Mouse (Mus musculus) forebrain, embryonic 11.5 days (tissue): ENCODE measurements at regions not wholly inside any gene's neighbourhood (a gene's known extent, or its start where the extent isn't known, plus 50 kb on each side); places are given as distances from the start of the nearest gene placed in this dataset.

Experiments
- ATAC-seq: fragments of 200-750 bp; cut with Nextera tagmentation; replicated peaks from 2 replicates; pipeline ENCODE4 v1.8.0; 2017; ENCODE audit warnings: moderate TSS enrichment; ENCODE audit not compliant: low FRiP score
- DNase-seq: peaks from one replicate; pipeline ENCODE4 v3.0.0-alpha.2; 2017; ENCODE audit warnings: low spot score
- H3K27ac ChIP-seq: fragments of 300-500 bp; sonication (generic); 2 replicates; pipeline ENCODE4 v1.5.1; 2014; ENCODE audit warnings: low read depth, low read length
- H3K27me3 ChIP-seq: fragments of 300-500 bp; sonication (generic); 2 replicates; pipeline ENCODE4 v1.6.1; 2014; ENCODE audit warnings: mild to moderate bottlenecking, low read length, mixed read lengths; ENCODE audit not compliant: control insufficient read depth, insufficient read depth
- H3K36me3 ChIP-seq: fragments of 300-500 bp; sonication (generic); 2 replicates; pipeline ENCODE4 v1.6.1; 2014; ENCODE audit warnings: mild to moderate bottlenecking, low read length, moderate library complexity, mixed read lengths; ENCODE audit not compliant: control insufficient read depth, insufficient read depth
- H3K4me1 ChIP-seq: fragments of 300-500 bp; sonication (generic); replicated peaks from 2 replicates; pipeline ENCODE4 v1.6.1; 2014; ENCODE audit warnings: low read length, mixed read lengths; ENCODE audit not compliant: control insufficient read depth, insufficient read depth
- H3K4me2 ChIP-seq: fragments of 300-500 bp; sonication (generic); 2 replicates; pipeline ENCODE4 v1.6.1; 2014; ENCODE audit warnings: low read depth, mild to moderate bottlenecking, low read length, moderate library complexity, mixed read lengths; ENCODE audit not compliant: severe bottlenecking
- H3K4me3 ChIP-seq: fragments of 300-500 bp; sonication (generic); 2 replicates; pipeline ENCODE4 v1.5.1; 2014; ENCODE audit warnings: low read depth, low read length
- H3K9ac ChIP-seq: fragments of 300-500 bp; sonication (generic); 2 replicates; pipeline ENCODE4 v1.6.1; 2014; ENCODE audit warnings: low read length
- H3K9me3 ChIP-seq: fragments of 300-500 bp; sonication (generic); 2 replicates; pipeline ENCODE4 v1.6.1; 2016; ENCODE audit warnings: low read length, mixed read lengths; ENCODE audit not compliant: control insufficient read depth
- whole genome bisulfite sequencing: fragments of 180-500 bp; shearing (Covaris S2); extraction: QIAGEN DNeasy Blood & Tissue Kit; methylation state at CpG from one replicate; pipeline ENCODE4 v1.1.7; 2014; 5-methylcytosine and 5-hydroxymethylcytosine counted together

GRCm38 (mm10) chr12:77048380-77048779 lies 86.4 kb upstream of the Max start:
- Histone ChIP-seq H3K36me3 (no peaks in the 10 kb centered on the region), H3K27me3 (no peaks in the 10 kb centered on the region), H3K4me1 (no peaks in the 10 kb centered on the region), H3K4me3 (no peak overlapping the region), H3K27ac (no peak overlapping the region), H3K9ac (no peak overlapping the region), H3K9me3 (no peaks in the 10 kb centered on the region), H3K4me2 (no peak overlapping the region)
- DNase-seq (peak; percentile 20), ATAC-seq (no peak)
- WGBS, result 42% methylated on average over 11 of the region's 11 CpGs

- Histone ChIP-seq H3K36me3 (no peaks in the 10 kb centered on the region), H3K4me1 (no peaks in the 10 kb centered on the region), H3K4me2 (no peak overlapping the region), H3K27me3 (no peaks in the 10 kb centered on the region), H3K9ac (no peak overlapping the region), H3K4me3 (no peak overlapping the region), H3K9me3 (no peaks in the 10 kb centered on the region), H3K27ac (no peak overlapping the region)
- DNase-seq (peak; percentile 16), ATAC-seq (no peak)
- WGBS, result 81% methylated on average over 1 of the region's 1 CpGs
Observed at GRCm38 (mm10) chr12:77047273-77047672, 85.3 kb upstream of the Max start.

GRCm38 (mm10) chr12:77045956-77046355 lies 84.0 kb upstream of the Max start:
- no peak for DNase-seq
- ATAC-seq, result no peak
- Histone ChIP-seq H3K9ac (no peak overlapping the region), H3K36me3 (no peaks in the 10 kb centered on the region), H3K4me3 (no peak overlapping the region), H3K9me3 (no peaks in the 10 kb centered on the region), H3K4me1 (no peaks in the 10 kb centered on the region), H3K27ac (no peak overlapping the region), H3K27me3 (no peaks in the 10 kb centered on the region), H3K4me2 (no peak overlapping the region)
- WGBS, result 83% methylated on average over 2 of the region's 2 CpGs

- Histone ChIP-seq H3K4me3 (no peak overlapping the region), H3K9ac (no peak overlapping the region), H3K4me1 (no peaks in the 10 kb centered on the region), H3K36me3 (no peaks in the 10 kb centered on the region), H3K27ac (no peak overlapping the region), H3K27me3 (no peaks in the 10 kb centered on the region), H3K4me2 (no peak overlapping the region), H3K9me3 (no peaks in the 10 kb centered on the region)
- ATAC-seq (no peak), DNase-seq (peak; percentile 31)
- 93% methylated on average over 10 of the region's 10 CpGs for WGBS
Observed at GRCm38 (mm10) chr12:77045356-77045755, 83.4 kb upstream of the Max start.

- Histone ChIP-seq H3K4me2 (no peak overlapping the region), H3K4me3 (no peak overlapping the region), H3K9me3 (no peaks in the 10 kb centered on the region), H3K9ac (no peak overlapping the region), H3K27me3 (no peaks in the 10 kb centered on the region), H3K27ac (no peak overlapping the region), H3K4me1 (no peaks in the 10 kb centered on the region), H3K36me3 (no peaks in the 10 kb centered on the region)
- 72% methylated on average over 4 of the region's 4 CpGs for WGBS
- ATAC-seq (no peak), DNase-seq (no peak)
Observed at GRCm38 (mm10) chr12:77042356-77042755, 80.4 kb upstream of the Max start.

GRCm38 (mm10) chr12:77041141-77041540 lies 79.1 kb upstream of the Max start:
- WGBS, result 29% methylated on average over 5 of the region's 5 CpGs
- H3K4me2 ChIP-seq, result no peak overlapping the region

GRCm38 (mm10) chr12:77039953-77040305 lies 77.9 kb upstream of the Max start:
- 78% methylated on average over 4 of the region's 4 CpGs for WGBS
- Histone ChIP-seq H3K4me1 (no peaks in the 10 kb centered on the region), H3K9me3 (no peaks in the 10 kb centered on the region), H3K27me3 (no peaks in the 10 kb centered on the region), H3K27ac (no peak overlapping the region), H3K4me2 (no peak overlapping the region), H3K4me3 (no peak overlapping the region), H3K9ac (no peak overlapping the region), H3K36me3 (no peaks in the 10 kb centered on the region)
- ATAC-seq (no peak), DNase-seq (no peak)

More at GRCm38 (mm10) chr12:77041141-77041540, 79.1 kb upstream of the Max start:
- H3K9me3 ChIP-seq, result no peaks in the 10 kb centered on the region
- H3K4me1 ChIP-seq, result no peaks in the 10 kb centered on the region
- H3K27ac ChIP-seq, result no peak overlapping the region
- H3K27me3 ChIP-seq, result no peaks in the 10 kb centered on the region
- H3K9ac ChIP-seq, result no peak overlapping the region
- no peak overlapping the region for H3K4me3 ChIP-seq
- DNase-seq, result no peak
- H3K36me3 ChIP-seq, result no peaks in the 10 kb centered on the region
- ATAC-seq, result no peak

GRCm38 (mm10) chr12:77039295-77039952 lies 77.4 kb upstream of the Max start:
- no peaks in the 10 kb centered on the region for H3K36me3 ChIP-seq
- H3K9ac ChIP-seq, result no peak overlapping the region
- DNase-seq, result no peak
- WGBS, result 86% methylated on average over 17 of the region's 17 CpGs
- no peaks in the 10 kb centered on the region for H3K4me1 ChIP-seq
- H3K9me3 ChIP-seq, result no peaks in the 10 kb centered on the region
- H3K27me3 ChIP-seq, result no peaks in the 10 kb centered on the region
- H3K4me3 ChIP-seq, result no peak overlapping the region
- no peak for ATAC-seq
- no peak overlapping the region for H3K27ac ChIP-seq
- H3K4me2 ChIP-seq, result no peak overlapping the region

GRCm38 (mm10) chr12:77035676-77036075 lies 73.7 kb upstream of the Max start:
- Histone ChIP-seq H3K27ac (no peak overlapping the region), H3K36me3 (no peaks in the 10 kb centered on the region), H3K4me3 (no peak overlapping the region), H3K4me1 (no peaks in the 10 kb centered on the region), H3K27me3 (no peaks in the 10 kb centered on the region), H3K9me3 (no peaks in the 10 kb centered on the region), H3K9ac (no peak overlapping the region), H3K4me2 (no peak overlapping the region)
- ATAC-seq (no peak), DNase-seq (no peak)
- WGBS, result 55% methylated on average over 2 of the region's 2 CpGs
